ENCODE assay signal across 28 mouse cellular contexts in genomic region chr15:83538855-83539254, GRCm38 (mm10). TPM values are rescaled to one million over a fixed set of nuclear protein-coding genes. Genes with fewer than 3 reads are reported as not detected.
"Had no signal": no experiment of that assay in that cellular context is flagged by ENCODE, and none has a peak within 500 bp of the region (broad histone marks: within the 10 kb centered on the region; RNA-seq: fewer than 3 reads in every experiment).

No protein-coding gene starts in this region.

- H3K9ac ChIP-seq: forebrain, postnatal 0 days; hindbrain, embryonic 13.5 days; hindbrain, embryonic 15.5 days; kidney, embryonic 15.5 days; limb, embryonic 13.5 days; limb, embryonic 15.5 days; liver, embryonic 12.5 days; liver, embryonic 14.5 days had no signal

- ATAC-seq: forebrain, postnatal 0 days; hindbrain, postnatal 0 days; intestine, embryonic 16.5 days; liver, embryonic 12.5 days had no signal

- H3K27ac ChIP-seq: hindbrain, embryonic 13.5 days; hindbrain, embryonic 15.5 days; hindbrain, postnatal 0 days; kidney, embryonic 15.5 days; kidney, postnatal 0 days; limb, embryonic 13.5 days; limb, embryonic 15.5 days; liver, embryonic 12.5 days; liver, embryonic 14.5 days had no signal

- H3K4me3 ChIP-seq: heart, adult 2 months; hindbrain, embryonic 13.5 days; hindbrain, embryonic 15.5 days; kidney, embryonic 15.5 days; limb, embryonic 13.5 days; limb, embryonic 15.5 days; liver, embryonic 12.5 days had no signal

- H3K4me1 ChIP-seq: hindbrain, embryonic 13.5 days; hindbrain, embryonic 15.5 days had no signal

- H3K36me3 ChIP-seq: hindbrain, embryonic 13.5 days; hindbrain, embryonic 15.5 days; kidney, embryonic 15.5 days; limb, embryonic 13.5 days; limb, embryonic 15.5 days; liver, embryonic 12.5 days had no signal

- H3K4me2 ChIP-seq: hindbrain, embryonic 13.5 days; hindbrain, embryonic 15.5 days; kidney, embryonic 15.5 days; limb, embryonic 13.5 days; limb, embryonic 15.5 days; liver, embryonic 12.5 days had no signal

- H3K9me3 ChIP-seq: hindbrain, embryonic 13.5 days; hindbrain, embryonic 15.5 days; kidney, embryonic 15.5 days; limb, embryonic 13.5 days; limb, embryonic 15.5 days; liver, embryonic 12.5 days had no signal

- H3K27me3 ChIP-seq: hindbrain, embryonic 13.5 days; hindbrain, embryonic 15.5 days; kidney, embryonic 15.5 days; limb, embryonic 13.5 days; limb, embryonic 15.5 days had no signal

- DNase-seq: forebrain, postnatal 0 days; gastrocnemius, postnatal 10 days; gastrocnemius, postnatal 25 days; heart, postnatal 10 days; heart, postnatal 36 days; kidney, adult 11 months; kidney, adult 2 months; kidney, adult 9 months; kidney, postnatal 14 days; kidney, postnatal 36 days; layer of hippocampus, adult 9-11 months; layer of hippocampus, postnatal 36 days; left cerebral cortex, postnatal 4 days had no signal

RNA-seq across cellular contexts. Expression of gene Bik, which starts 12.2 kb away (rescaled TPM):
- total RNA-seq: forebrain, postnatal 0 days; hematopoietic stem cell, adult 5-6 weeks; left cerebral cortex, adult 18-20 months; left cerebral cortex, postnatal 10 days; left cerebral cortex, postnatal 25 days; left cerebral cortex, postnatal 4 days had no signal
